Mouse (Mus musculus) heart, embryonic 15.5 days (tissue): ENCODE measurements around the gene Slc10a7. TPM values are rescaled to one million over a fixed set of nuclear protein-coding genes. Genes with fewer than 3 reads are reported as not detected.

Experiments used
- ATAC-seq: fragments of 200-750 bp; cut with Nextera tagmentation; replicated peaks from 2 replicates; pipeline ENCODE4 v1.8.0; 2017; ENCODE audit warnings: low read depth, moderate TSS enrichment; ENCODE audit not compliant: insufficient number of reproducible peaks, insufficient read depth, low FRiP score
- H3K27ac ChIP-seq: fragments of 300-500 bp; sonication (generic); 2 replicates; pipeline ENCODE4 v1.5.1; 2015; ENCODE audit warnings: mild to moderate bottlenecking, inconsistent platforms
- H3K27me3 ChIP-seq: fragments of 300-500 bp; sonication (generic); 2 replicates; pipeline ENCODE4 v1.6.1; 2015; ENCODE audit warnings: inconsistent platforms
- H3K36me3 ChIP-seq: fragments of 300-500 bp; sonication (generic); 2 replicates; pipeline ENCODE4 v1.6.1; 2015; ENCODE audit warnings: mild to moderate bottlenecking, inconsistent platforms
- H3K4me1 ChIP-seq: fragments of 300-500 bp; sonication (generic); replicated peaks from 2 replicates; pipeline ENCODE4 v1.6.1; 2015; ENCODE audit warnings: inconsistent platforms
- H3K4me2 ChIP-seq: fragments of 300-500 bp; sonication (generic); 2 replicates; pipeline ENCODE4 v1.6.1; 2015; ENCODE audit warnings: inconsistent platforms, mild to moderate bottlenecking, moderate library complexity
- H3K4me3 ChIP-seq: fragments of 300-500 bp; sonication (generic); 2 replicates; pipeline ENCODE4 v1.5.1; 2015; ENCODE audit warnings: mild to moderate bottlenecking, inconsistent platforms
- H3K9ac ChIP-seq: fragments of 300-500 bp; sonication (generic); 2 replicates; pipeline ENCODE4 v1.6.1; 2015; ENCODE audit warnings: mild to moderate bottlenecking, inconsistent platforms
- H3K9me3 ChIP-seq: fragments of 300-500 bp; sonication (generic); replicated peaks from 2 replicates; pipeline ENCODE4 v1.6.1; 2016; ENCODE audit warnings: inconsistent platforms
- WGBS: fragments of 180-500 bp; shearing (Covaris S2); methylation state at CpG from one replicate; pipeline ENCODE4 v1.1.7; 2015; ENCODE audit warnings: mixed read lengths; 5-methylcytosine and 5-hydroxymethylcytosine counted together
- polyA plus RNA-seq: library from polyadenylated mRNA; unstranded; fragments of >200 nt; fragmentation: Nextera tagmentation; extraction: Ambion mirVana; gene quantifications from 2 replicates; pipeline ENCODE4 v1.2.1, GENCODE M21; 2015

Slc10a7 gene
- polyA plus RNA-seq, 1 experiment from 2014 or later, result 10.5 TPM

GRCm38 (mm10) chr8:78550752-78551134 lies 41.6 kb downstream of the Slc10a7 start:
- peaks cover 14% of the 10 kb centered on the region for H3K4me1 ChIP-seq
- no peak for ATAC-seq
- H3K4me2 ChIP-seq, result no peak overlapping the region
- H3K36me3 ChIP-seq, result no peaks in the 10 kb centered on the region
- no peaks in the 10 kb centered on the region for H3K9me3 ChIP-seq
- H3K27me3 ChIP-seq, result no peaks in the 10 kb centered on the region
- no peak overlapping the region for H3K4me3 ChIP-seq
- H3K27ac ChIP-seq, result no peak overlapping the region
- no peak overlapping the region for H3K9ac ChIP-seq
- 67% methylated on average over 2 of the region's 2 CpGs for WGBS

DNA sequence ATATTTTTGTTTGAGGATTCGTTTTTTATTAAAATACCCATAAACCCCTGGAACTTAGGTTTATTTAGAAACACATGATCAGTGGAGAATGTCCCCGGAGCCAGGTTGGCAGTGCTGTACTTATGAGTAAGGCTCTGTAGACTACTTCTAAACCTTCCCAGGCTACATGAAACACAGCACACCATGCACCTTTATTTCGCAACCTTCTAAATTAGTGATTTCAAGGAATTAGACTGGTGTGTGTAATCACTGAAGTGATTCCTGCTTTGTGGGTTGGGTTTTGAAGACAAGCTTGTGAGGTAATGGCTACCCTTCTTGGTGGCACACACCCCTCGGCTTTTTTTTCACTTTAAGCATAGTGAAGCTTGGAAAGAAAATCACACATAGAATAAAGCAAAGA lies 46.7 kb downstream of the Slc10a7 start:
- ATAC-seq, result no peak
- H3K36me3 ChIP-seq, result no peaks in the 10 kb centered on the region
- H3K4me2 ChIP-seq, result no peak overlapping the region
- H3K27ac ChIP-seq, result no peak overlapping the region
- H3K4me3 ChIP-seq, result no peak overlapping the region
- no peaks in the 10 kb centered on the region for H3K27me3 ChIP-seq
- peaks cover 5% of the 10 kb centered on the region for H3K4me1 ChIP-seq
- H3K9me3 ChIP-seq, result no peaks in the 10 kb centered on the region
- H3K9ac ChIP-seq, result no peak overlapping the region
- 87% methylated on average over 4 of the region's 4 CpGs for WGBS

GRCm38 (mm10) chr8:78556773-78557434 lies 47.8 kb downstream of the Slc10a7 start:
- no peak overlapping the region for H3K27ac ChIP-seq
- H3K9me3 ChIP-seq, result no peaks in the 10 kb centered on the region
- ATAC-seq, result no peak
- H3K4me3 ChIP-seq, result no peak overlapping the region
- no peak overlapping the region for H3K4me2 ChIP-seq
- no peaks in the 10 kb centered on the region for H3K27me3 ChIP-seq
- no peaks in the 10 kb centered on the region for H3K36me3 ChIP-seq
- WGBS, result 80% methylated on average over 11 of the region's 11 CpGs
- no peak overlapping the region for H3K9ac ChIP-seq
- 0 out of 2 replicates have a peak, but pooled peaks cover 4% of the 10 kb centered on the region for H3K4me1 ChIP-seq

DNA sequence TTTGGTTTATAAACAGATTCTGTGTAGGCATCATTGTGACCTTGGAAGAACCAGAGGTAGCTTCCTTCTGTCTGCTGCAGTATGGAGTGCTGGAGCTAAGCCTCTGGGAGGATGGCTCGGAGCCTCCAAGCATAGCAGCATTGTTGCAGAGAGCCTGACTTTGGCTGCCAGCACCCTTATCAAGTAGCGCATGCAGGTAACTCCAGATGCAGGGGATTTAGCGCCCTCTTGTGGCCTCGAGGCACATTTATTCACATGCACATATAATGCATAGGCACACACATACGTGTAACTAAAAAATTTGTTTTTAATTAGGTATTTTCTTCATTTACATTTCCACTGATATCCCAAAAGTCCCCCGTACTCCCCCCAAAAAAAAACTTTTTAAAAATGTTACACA lies 52.5 kb downstream of the Slc10a7 start:
- whole genome bisulfite sequencing, result 91% methylated on average over 6 of the region's 6 CpGs
- Histone ChIP-seq H3K36me3 (peaks cover 4% of the 10 kb centered on the region; the same call in 1 of the 2 replicates), H3K4me2 (no peak overlapping the region), H3K9ac (no peak overlapping the region), H3K27me3 (no peaks in the 10 kb centered on the region), H3K4me1 (peaks cover 4% of the 10 kb centered on the region; the same call in 1 of the 2 replicates), H3K9me3 (no peaks in the 10 kb centered on the region), H3K27ac (no peak overlapping the region), H3K4me3 (no peak overlapping the region)
- ATAC-seq, result no peak

GRCm38 (mm10) chr8:78563466-78564058 lies 54.4 kb downstream of the Slc10a7 start:
- no peak overlapping the region for H3K27ac ChIP-seq
- H3K9me3 ChIP-seq, result no peaks in the 10 kb centered on the region
- no peak overlapping the region for H3K4me3 ChIP-seq
- H3K4me2 ChIP-seq, result no peak overlapping the region
- H3K4me1 ChIP-seq, result peaks cover 4% of the 10 kb centered on the region; the same call in 1 of the 2 replicates
- peaks cover 4% of the 10 kb centered on the region; the same call in 1 of the 2 replicates for H3K36me3 ChIP-seq
- 41% methylated on average over 2 of the region's 2 CpGs for WGBS
- no peaks in the 10 kb centered on the region for H3K27me3 ChIP-seq
- ATAC-seq, result no peak
- no peak overlapping the region for H3K9ac ChIP-seq

DNA sequence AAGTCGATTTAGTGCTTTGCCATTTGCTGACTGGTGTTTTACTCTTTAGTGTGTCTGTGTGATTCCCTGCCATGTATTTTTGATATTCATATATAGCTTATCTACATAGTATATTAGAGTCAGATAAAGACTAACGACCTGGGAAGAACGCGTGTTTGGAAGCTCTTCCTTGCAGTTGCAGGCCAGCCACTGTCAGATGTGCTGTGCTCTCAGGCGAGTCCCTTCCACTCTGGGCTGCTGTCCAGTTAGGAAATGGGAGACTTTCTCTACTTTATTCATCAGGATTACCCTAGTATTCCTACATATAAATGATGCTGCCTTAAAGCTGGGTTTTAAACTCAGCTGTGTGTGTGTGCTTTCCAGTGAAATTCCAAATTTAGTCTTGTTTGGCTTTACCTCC lies 55.1 kb downstream of the Slc10a7 start:
- Histone ChIP-seq H3K27ac (no peak overlapping the region), H3K4me3 (no peak overlapping the region), H3K4me2 (no peak overlapping the region), H3K4me1 (peaks cover 4% of the 10 kb centered on the region; the same call in 1 of the 2 replicates), H3K36me3 (peaks cover 4% of the 10 kb centered on the region; the same call in 1 of the 2 replicates), H3K9me3 (no peaks in the 10 kb centered on the region), H3K27me3 (no peaks in the 10 kb centered on the region), H3K9ac (no peak overlapping the region)
- 60% methylated on average over 5 of the region's 5 CpGs for WGBS
- ATAC-seq, result no peak

DNA sequence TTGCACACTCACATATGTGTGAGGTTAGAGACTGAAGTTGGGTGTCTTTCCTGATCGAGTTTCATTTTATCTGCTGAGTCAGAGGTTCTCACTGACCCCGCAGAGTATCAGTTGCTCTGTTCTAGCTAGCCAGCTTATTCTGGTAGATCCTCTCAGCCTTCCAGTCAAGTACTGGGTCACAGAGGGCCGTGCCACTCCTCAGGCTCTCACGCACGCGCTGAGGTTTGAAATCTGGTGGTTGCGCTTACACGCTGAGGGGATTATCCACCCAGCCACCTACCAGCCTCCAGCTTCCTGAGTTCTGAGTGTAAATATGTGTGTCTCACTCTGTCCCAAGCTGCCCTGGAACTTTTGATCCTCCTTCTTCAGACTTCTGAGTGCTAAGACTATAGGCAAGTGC lies 59.0 kb downstream of the Slc10a7 start:
- Histone ChIP-seq H3K4me1 (no peaks in the 10 kb centered on the region; the same call in 1 of the 2 replicates), H3K9ac (no peak overlapping the region), H3K4me2 (no peak overlapping the region), H3K4me3 (no peak overlapping the region), H3K27me3 (no peaks in the 10 kb centered on the region), H3K36me3 (peaks cover 4% of the 10 kb centered on the region; the same call in 1 of the 2 replicates), H3K27ac (no peak overlapping the region), H3K9me3 (no peaks in the 10 kb centered on the region)
- WGBS, result 67% methylated on average over 8 of the region's 8 CpGs
- ATAC-seq, result no peak

DNA sequence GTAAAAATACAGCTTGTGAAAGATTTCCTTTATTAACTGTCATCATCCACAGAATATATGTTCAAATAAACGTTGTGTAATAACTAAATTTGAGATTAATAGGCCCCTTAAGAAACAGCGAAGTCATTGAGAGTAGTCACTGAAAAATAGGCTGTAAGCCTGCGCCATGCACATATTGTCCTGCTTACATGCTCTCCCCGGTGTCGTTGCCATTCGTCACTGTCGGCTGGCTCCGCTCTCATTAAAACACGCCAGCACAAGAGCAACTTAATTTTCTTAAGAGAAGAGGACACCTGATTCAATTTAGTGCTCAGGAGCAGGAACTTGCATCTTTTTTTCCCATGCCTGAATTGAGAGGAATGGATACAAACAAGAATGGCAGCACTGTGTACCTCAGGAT lies 62.4 kb downstream of the Slc10a7 start:
- ATAC-seq, result no peak
- Histone ChIP-seq H3K9ac (no peak overlapping the region), H3K4me1 (no peaks in the 10 kb centered on the region), H3K4me2 (no peak overlapping the region), H3K36me3 (no peaks in the 10 kb centered on the region), H3K4me3 (no peak overlapping the region), H3K27me3 (no peaks in the 10 kb centered on the region), H3K27ac (no peak overlapping the region), H3K9me3 (no peaks in the 10 kb centered on the region)
- 77% methylated on average over 9 of the region's 9 CpGs for WGBS

DNA sequence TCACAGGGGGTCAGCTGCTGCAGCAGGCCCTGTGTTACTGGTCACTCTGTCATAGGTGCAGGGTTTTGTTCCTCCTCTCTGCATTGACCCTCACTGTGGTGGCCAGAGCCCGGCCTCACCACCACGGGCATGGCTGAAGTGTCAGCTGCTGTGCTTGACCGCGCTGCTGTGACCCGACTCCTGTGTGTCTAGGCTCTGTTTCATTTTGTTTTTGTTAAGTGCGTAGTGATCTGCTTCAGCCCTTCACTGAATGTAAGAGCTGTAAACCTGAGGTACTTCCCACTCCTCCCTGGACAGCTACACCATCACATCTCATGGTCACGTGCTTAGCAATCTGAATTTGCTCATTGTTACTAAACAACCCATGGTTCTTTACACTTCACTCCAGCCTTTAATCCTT lies 65.1 kb downstream of the Slc10a7 start:
- H3K4me3 ChIP-seq, result no peak overlapping the region
- H3K4me1 ChIP-seq, result no peaks in the 10 kb centered on the region
- no peak for ATAC-seq
- H3K36me3 ChIP-seq, result no peaks in the 10 kb centered on the region
- 89% methylated on average over 7 of the region's 7 CpGs for WGBS
- H3K4me2 ChIP-seq, result no peak overlapping the region
- H3K27me3 ChIP-seq, result no peaks in the 10 kb centered on the region
- no peak overlapping the region for H3K9ac ChIP-seq
- no peak overlapping the region for H3K27ac ChIP-seq
- no peaks in the 10 kb centered on the region for H3K9me3 ChIP-seq

GRCm38 (mm10) chr8:78577569-78577968 lies 68.4 kb downstream of the Slc10a7 start:
- Histone ChIP-seq H3K27ac (no peak overlapping the region), H3K9me3 (no peaks in the 10 kb centered on the region), H3K27me3 (no peaks in the 10 kb centered on the region), H3K4me3 (no peak overlapping the region), H3K4me2 (no peak overlapping the region), H3K36me3 (no peaks in the 10 kb centered on the region), H3K9ac (no peak overlapping the region), H3K4me1 (no peaks in the 10 kb centered on the region)
- WGBS, result 76% methylated on average over 10 of the region's 10 CpGs
- no peak for ATAC-seq

DNA sequence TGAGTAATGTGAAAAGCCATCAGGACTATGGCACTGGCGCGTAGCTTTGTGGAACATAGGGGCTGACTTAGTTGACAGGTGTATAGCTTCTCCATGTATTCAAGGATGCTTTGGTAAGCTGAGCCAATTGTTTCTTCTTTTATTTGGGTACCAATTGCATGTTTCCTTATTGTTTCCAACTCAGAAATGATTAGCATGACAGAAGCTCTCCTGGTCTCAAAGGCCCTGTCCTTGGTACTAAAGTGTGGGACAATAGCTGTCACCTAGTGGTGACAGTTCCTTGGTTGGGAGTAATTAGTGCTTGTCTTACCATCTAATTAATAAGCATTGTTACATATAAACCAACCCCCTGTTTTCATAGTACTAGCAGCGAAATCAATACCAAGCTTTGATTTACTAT lies 68.9 kb downstream of the Slc10a7 start:
- Histone ChIP-seq H3K27ac (no peak overlapping the region), H3K4me3 (no peak overlapping the region), H3K4me2 (no peak overlapping the region), H3K9ac (no peak overlapping the region), H3K9me3 (no peaks in the 10 kb centered on the region), H3K4me1 (no peaks in the 10 kb centered on the region), H3K27me3 (no peaks in the 10 kb centered on the region), H3K36me3 (no peaks in the 10 kb centered on the region)
- 84% methylated on average over 3 of the region's 3 CpGs for WGBS
- ATAC-seq, result no peak
